Mouse (Mus musculus): ENCODE results near the gene Rab44.

GRCm38 (mm10) chr17:29156396-29156795 lies 42.5 kb downstream of the Rab44 start:
- TF ChIP-seq POLR2A (IDR thresholded peaks at IDR 0.05; ENCODE audit: borderline replicate concordance, low read depth, low read length): no peak
- TF ChIP-seq CTCF (IDR thresholded peaks at IDR 0.05; ENCODE audit: low read depth, low read length): no peak
